Mouse (Mus musculus) MEL (cell line): ENCODE measurements at regions not wholly inside any gene's neighbourhood (a gene's known extent, or its start where the extent isn't known, plus 50 kb on each side); places are given as distances from the start of the nearest gene placed in this dataset.

ENCODE experiments used
- DNase-seq: peaks from one replicate; pipeline ENCODE4 v3.0.0; 2011; ENCODE audit warnings: low read depth, low spot score
- H3K27ac ChIP-seq: 2 replicates; pipeline ENCODE4 v1.5.1; 2012; ENCODE audit warnings: low read depth, mild to moderate bottlenecking, control low read depth, low read length, moderate library complexity; ENCODE audit not compliant: control insufficient read depth
- H3K27me3 ChIP-seq, 2 experiments: fragments of 150-350 bp in 1 of 2; sonication (generic) in 1 of 2; 2 replicates each; pipeline ENCODE4 v1.6.1; 2012; ENCODE audit warnings: low read length in 2 of 2, mild to moderate bottlenecking in 2 of 2, improper control_type of control experiment in 1 of 2, moderate library complexity in 1 of 2; ENCODE audit not compliant: insufficient read depth in 2 of 2, control insufficient read depth in 1 of 2
- H3K36me3 ChIP-seq, 2 experiments: 2 replicates each; pipeline ENCODE4 v1.6.1; 2012 to 2014; ENCODE audit warnings: low read length in 2 of 2, improper control_type of control experiment in 1 of 2, inconsistent platforms in 1 of 2, mild to moderate bottlenecking in 1 of 2; ENCODE audit not compliant: insufficient read depth in 2 of 2, control insufficient read depth in 1 of 2
- H3K4me1 ChIP-seq, 2 experiments: fragments of 150-350 bp in 1 of 2; sonication (generic) in 1 of 2; 2 replicates each; pipeline ENCODE4 v1.6.1; 2012; ENCODE audit warnings: low read length in 2 of 2, improper control_type of control experiment in 1 of 2, mild to moderate bottlenecking in 1 of 2; ENCODE audit not compliant: insufficient read depth in 2 of 2, control insufficient read depth in 1 of 2
- H3K4me3 ChIP-seq, 2 experiments: fragments of 150-350 bp in 1 of 2; sonication (generic) in 1 of 2; 2 replicates each; pipeline ENCODE4 v1.5.1; 2012; ENCODE audit warnings: low read depth in 2 of 2, low read length in 2 of 2, mild to moderate bottlenecking in 2 of 2, moderate library complexity in 2 of 2, control low read depth in 1 of 2, improper control_type of control experiment in 1 of 2; ENCODE audit not compliant: control insufficient read depth in 1 of 2, insufficient read depth in 1 of 2
- H3K79me2 ChIP-seq: 2 replicates; pipeline ENCODE4 v1.6.1; 2012; ENCODE audit warnings: mild to moderate bottlenecking, low read length, moderate library complexity; ENCODE audit not compliant: control insufficient read depth, poor library complexity, insufficient read depth
- H3K9ac ChIP-seq: 2 replicates; pipeline ENCODE4 v1.6.1; 2012; ENCODE audit warnings: low read depth, mild to moderate bottlenecking, control low read depth, low read length, moderate library complexity; ENCODE audit not compliant: control insufficient read depth, poor library complexity, severe bottlenecking
- H3K9me3 ChIP-seq: fragments of 150-350 bp; sonication (generic); replicated peaks from 2 replicates; pipeline ENCODE4 v1.6.1; 2012; ENCODE audit warnings: mild to moderate bottlenecking, low read length, improper control_type of control experiment, moderate library complexity; ENCODE audit not compliant: insufficient read depth
- BHLHE40 ChIP-seq: IDR thresholded peaks from 2 replicates; pipeline ENCODE4 v1.6.1; 2012; ENCODE audit warnings: low read depth, mild to moderate bottlenecking, inconsistent platforms, low read length, improper control_type of control experiment, borderline replicate concordance
- CHD2 ChIP-seq: IDR thresholded peaks from 2 replicates; pipeline ENCODE4 v1.6.1; 2011; ENCODE audit warnings: low read length, improper control_type of control experiment
- CTCF ChIP-seq, 3 experiments: IDR thresholded peaks in 2 of 3; conservative IDR thresholded peaks in 1 of 3; 2 replicates each; pipeline ENCODE4 v1.5.1; 2011 to 2012; ENCODE audit warnings: low read length in 3 of 3, low read depth in 2 of 3, mild to moderate bottlenecking in 2 of 3, improper control_type of control experiment in 1 of 3, inconsistent platforms in 1 of 3, mixed read lengths in 1 of 3, moderate library complexity in 1 of 3; ENCODE audit not compliant: control insufficient read depth in 1 of 3, insufficient read depth in 1 of 3, poor library complexity in 1 of 3, severe bottlenecking in 1 of 3
- EP300 ChIP-seq, 2 experiments: IDR thresholded peaks; 2 replicates each; pipeline ENCODE4 v1.6.1; 2011; ENCODE audit warnings: improper control_type of control experiment in 2 of 2, low read length in 2 of 2, low read depth in 1 of 2, mild to moderate bottlenecking in 1 of 2
- ETS1 ChIP-seq: IDR thresholded peaks from 2 replicates; pipeline ENCODE4 v1.6.1; 2012; ENCODE audit warnings: low read depth, mild to moderate bottlenecking, inconsistent platforms, low read length, improper control_type of control experiment, moderate library complexity
- GABPA ChIP-seq: IDR thresholded peaks from 2 replicates; pipeline ENCODE4 v1.6.1; 2012; ENCODE audit warnings: low read depth, mild to moderate bottlenecking, inconsistent platforms, low read length, improper control_type of control experiment, moderate library complexity
- GATA1 ChIP-seq: IDR thresholded peaks from 2 replicates; pipeline ENCODE4 v1.6.1; 2011; ENCODE audit warnings: low read depth, low read length, improper control_type of control experiment
- HCFC1 ChIP-seq: IDR thresholded peaks from 2 replicates; pipeline ENCODE4 v1.6.1; 2012; ENCODE audit warnings: low read depth, mild to moderate bottlenecking, inconsistent platforms, low read length, improper control_type of control experiment, moderate library complexity
- MAFK ChIP-seq: IDR thresholded peaks from 2 replicates; pipeline ENCODE4 v1.6.1; 2011; ENCODE audit warnings: low read depth, mild to moderate bottlenecking, low read length, improper control_type of control experiment, borderline replicate concordance
- MAX ChIP-seq: IDR thresholded peaks from 2 replicates; pipeline ENCODE4 v1.6.1; 2011; ENCODE audit warnings: low read length, improper control_type of control experiment
- MEF2A ChIP-seq: IDR thresholded peaks from 2 replicates; pipeline ENCODE4 v1.6.1; 2014; ENCODE audit warnings: low read depth, mild to moderate bottlenecking, inconsistent platforms, low read length, improper control_type of control experiment; ENCODE audit not compliant: poor library complexity, insufficient replicate concordance, severe bottlenecking; ENCODE audit errors: extremely low read depth
- MXI1 ChIP-seq: IDR thresholded peaks from 2 replicates; pipeline ENCODE4 v1.6.1; 2011; ENCODE audit warnings: mild to moderate bottlenecking, low read depth, low read length, improper control_type of control experiment
- MYB ChIP-seq: IDR thresholded peaks from 2 replicates; pipeline ENCODE4 v1.6.1; 2011; ENCODE audit warnings: mild to moderate bottlenecking, low read depth, low read length, improper control_type of control experiment
- MYC ChIP-seq: IDR thresholded peaks from 2 replicates; pipeline ENCODE4 v1.6.1; 2011; ENCODE audit warnings: low read depth, mild to moderate bottlenecking, low read length, improper control_type of control experiment, moderate library complexity
- NELFE ChIP-seq: IDR thresholded peaks from 2 replicates; pipeline ENCODE4 v1.6.1; 2011; ENCODE audit warnings: low read depth, low read length, improper control_type of control experiment
- NRF1 ChIP-seq: IDR thresholded peaks from 2 replicates; pipeline ENCODE4 v1.6.1; 2014; ENCODE audit warnings: low read depth, mild to moderate bottlenecking, inconsistent platforms, low read length, improper control_type of control experiment, moderate library complexity; ENCODE audit not compliant: poor library complexity, insufficient read depth, severe bottlenecking
- POLR2A ChIP-seq, 2 experiments: IDR thresholded peaks; 2 replicates each; pipeline ENCODE4 v1.6.1; 2011 to 2012; ENCODE audit warnings: low read length in 2 of 2, mild to moderate bottlenecking in 2 of 2, control low read depth in 1 of 2, improper control_type of control experiment in 1 of 2, low read depth in 1 of 2, moderate library complexity in 1 of 2; ENCODE audit not compliant: control insufficient read depth in 1 of 2, insufficient read depth in 1 of 2, poor library complexity in 1 of 2
- RCOR1 ChIP-seq: IDR thresholded peaks from 2 replicates; pipeline ENCODE4 v1.6.1; 2012; ENCODE audit warnings: low read depth, mild to moderate bottlenecking, inconsistent platforms, low read length, improper control_type of control experiment
- SMC3 ChIP-seq: IDR thresholded peaks from 2 replicates; pipeline ENCODE4 v1.6.1; 2011; ENCODE audit warnings: low read depth, low read length, improper control_type of control experiment
- TAL1 ChIP-seq: IDR thresholded peaks from 2 replicates; pipeline ENCODE4 v1.6.1; 2012; ENCODE audit warnings: mild to moderate bottlenecking, inconsistent platforms, low read length, moderate library complexity, mixed read lengths
- TBP ChIP-seq: IDR thresholded peaks from 2 replicates; pipeline ENCODE4 v1.8.0; 2011; ENCODE audit warnings: low read depth, low read length, improper control_type of control experiment
- UBTF ChIP-seq: IDR thresholded peaks from 2 replicates; pipeline ENCODE4 v1.6.1; 2012; ENCODE audit warnings: low read depth, mild to moderate bottlenecking, inconsistent platforms, low read length, improper control_type of control experiment, moderate library complexity, borderline replicate concordance; ENCODE audit not compliant: insufficient read depth
- USF1 ChIP-seq: IDR thresholded peaks from 2 replicates; pipeline ENCODE4 v1.6.1; 2014; ENCODE audit warnings: low read depth, mild to moderate bottlenecking, inconsistent platforms, low read length, improper control_type of control experiment, moderate library complexity
- ZMIZ1 ChIP-seq: IDR thresholded peaks from 2 replicates; pipeline ENCODE4 v1.6.1; 2012; ENCODE audit warnings: low read depth, mild to moderate bottlenecking, inconsistent platforms, low read length, improper control_type of control experiment, moderate library complexity
- ZNF384 ChIP-seq: IDR thresholded peaks from 2 replicates; pipeline ENCODE4 v1.6.1; 2012; ENCODE audit warnings: low read depth, mild to moderate bottlenecking, inconsistent platforms, low read length, improper control_type of control experiment

GRCm38 (mm10) chr7:70256806-70257205 is 109.7 kb downstream of the Nr2f2 start:
- Histone ChIP-seq H3K9me3 (no peaks in the 10 kb centered on the region), H3K27me3 (no peaks in the 10 kb centered on the region)
- no peak for TF ChIP-seq CHD2
- no peak for TF ChIP-seq MYB
- no peak for TF ChIP-seq MYC
- TF ChIP-seq CTCF (IDR thresholded peaks at IDR 0.05 in 2 of 3, conservative IDR thresholded peaks at IDR 0.05 in 1 of 3; ENCODE audit: control insufficient read depth in 1 of 3, insufficient read depth in 1 of 3, low read depth in 2 of 3, low read length in 3 of 3, poor library complexity in 1 of 3, severe bottlenecking in 1 of 3): no peak
- TF ChIP-seq TBP: no peak
- no peak for TF ChIP-seq UBTF
- no peak for TF ChIP-seq GABPA
- TF ChIP-seq HCFC1: no peak
- TF ChIP-seq GATA1: no peak
- TF ChIP-seq MEF2A: no peak
- TF ChIP-seq NELFE: no peak
- no peak for TF ChIP-seq ZNF384
- TF ChIP-seq MAFK: no peak
- TF ChIP-seq MAX: no peak
- TF ChIP-seq ZMIZ1: no peak
- no peak for TF ChIP-seq SMC3
- TF ChIP-seq NRF1: no peak

GRCm38 (mm10) chr7:70255072-70255471 is 111.5 kb downstream of the Nr2f2 start:
- H3K36me3 ChIP-seq: no peaks in the 10 kb centered on the region
- H3K9me3 ChIP-seq: no peaks in the 10 kb centered on the region
- no peak for TF ChIP-seq MXI1
- TF ChIP-seq TAL1: no peak
- TF ChIP-seq ZNF384: no peak
- TF ChIP-seq BHLHE40: no peak
- TF ChIP-seq USF1: no peak
- TF ChIP-seq MYC: no peak
- TF ChIP-seq UBTF: no peak
- TF ChIP-seq RCOR1: no peak
- no peak for TF ChIP-seq TBP
- TF ChIP-seq POLR2A (IDR thresholded peaks at IDR 0.05; ENCODE audit: control insufficient read depth in 1 of 2, insufficient read depth in 1 of 2, low read depth in 1 of 2, low read length in 2 of 2, poor library complexity in 1 of 2): no peak
- no peak for TF ChIP-seq MAFK
- TF ChIP-seq EP300 (IDR thresholded peaks at IDR 0.05; ENCODE audit: low read depth in 1 of 2, low read length in 2 of 2): no peak
- no peak for TF ChIP-seq HCFC1
- no peak for TF ChIP-seq CHD2
- no peak for TF ChIP-seq NRF1
- TF ChIP-seq ETS1: no peak
- TF ChIP-seq NELFE: no peak
- no peak overlapping the region for H3K4me3 ChIP-seq
- H3K27me3 ChIP-seq: no peaks in the 10 kb centered on the region
- DNase-seq: no peak
- no peak overlapping the region for H3K9ac ChIP-seq
- no peaks in the 10 kb centered on the region for H3K4me1 ChIP-seq
- H3K79me2 ChIP-seq: no peaks in the 10 kb centered on the region
- no peak overlapping the region for H3K27ac ChIP-seq

More at GRCm38 (mm10) chr7:70256806-70257205, 109.7 kb downstream of the Nr2f2 start:
- H3K4me1 ChIP-seq: no peaks in the 10 kb centered on the region
- H3K27ac ChIP-seq: no peak overlapping the region
- H3K79me2 ChIP-seq: no peaks in the 10 kb centered on the region
- no peaks in the 10 kb centered on the region for H3K36me3 ChIP-seq
- H3K9ac ChIP-seq: no peak overlapping the region
- H3K4me3 ChIP-seq: no peak overlapping the region
- no peak for DNase-seq
